Comparison of ENCODE assay signal across 9 mouse cellular contexts in the genomic region with DNA sequence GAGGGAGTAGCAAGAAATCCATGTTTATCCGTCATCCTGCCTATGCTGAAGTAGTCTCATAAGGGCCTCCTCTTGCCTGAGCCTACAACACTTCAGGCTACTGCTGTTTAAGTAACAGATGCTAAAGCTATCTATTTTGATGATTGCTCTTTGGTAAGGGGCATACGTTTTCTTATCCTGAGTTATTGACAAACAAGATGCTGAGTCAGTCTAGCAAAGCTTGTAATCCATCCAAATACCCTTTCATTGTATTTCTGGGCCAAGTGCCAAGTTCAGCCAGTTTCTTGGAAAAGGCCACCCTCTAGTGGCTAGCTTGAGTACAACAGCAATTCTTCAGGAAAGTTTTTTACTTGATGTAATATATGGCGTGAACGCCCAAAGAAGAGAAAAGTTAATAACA. TPM values are rescaled to one million over a fixed set of nuclear protein-coding genes. Genes with fewer than 3 reads are reported as not detected.
A peak's percentile ranks its signal among the peaks of the same experiment; 100 is the strongest.
DNase-seq lines count a peak whose midpoint lies in the region; ATAC-seq and TF ChIP-seq lines count a peak whose summit lies in the region.
"Had no signal": no experiment of that assay in that cellular context is flagged by ENCODE, and none has a peak within 500 bp of the region (broad histone marks: within the 10 kb centered on the region; RNA-seq: fewer than 3 reads in every experiment).

No protein-coding gene starts in this region.

- H3K27ac ChIP-seq in heart, adult 2 months = no peak overlapping the region
- no peak overlapping the region for H3K27ac ChIP-seq in heart, embryonic 11.5 days (ENCODE audit: low read depth, low read length)
- H3K27ac ChIP-seq in hindbrain, embryonic 14.5 days = no peak overlapping the region
- no peak overlapping the region for H3K27ac ChIP-seq in midbrain, embryonic 11.5 days (ENCODE audit: low read depth, low read length)

- H3K4me3 ChIP-seq in heart, adult 2 months = no peak overlapping the region
- H3K4me3 ChIP-seq in heart, embryonic 11.5 days (ENCODE audit: low read depth, low read length) = no peak overlapping the region
- H3K4me3 ChIP-seq in hindbrain, embryonic 14.5 days (replicated peaks; ENCODE audit: low read length) = no peak overlapping the region
- H3K4me3 ChIP-seq in midbrain, embryonic 11.5 days (ENCODE audit: low read depth, low read length) = no peak overlapping the region
- H3K4me3 ChIP-seq: megakaryocyte, embryonic 14.5 days had no signal

- no peak for TF ChIP-seq POLR2A in heart, adult 2 months (IDR thresholded peaks at IDR 0.05; ENCODE audit: insufficient read depth, low read depth, low read length)

- no peaks in the 10 kb centered on the region for H3K27me3 ChIP-seq in heart, adult 2 months (ENCODE audit: control insufficient read depth, insufficient read depth, low read length)
- no peaks in the 10 kb centered on the region for H3K27me3 ChIP-seq in heart, embryonic 11.5 days (ENCODE audit: control insufficient read depth, insufficient read depth, low read length)
- no peaks in the 10 kb centered on the region for H3K27me3 ChIP-seq in hindbrain, embryonic 14.5 days (ENCODE audit: control insufficient read depth, insufficient read depth, low read length)
- H3K27me3 ChIP-seq in midbrain, embryonic 11.5 days (ENCODE audit: control insufficient read depth, insufficient read depth, low read length) = no peaks in the 10 kb centered on the region
- H3K27me3 ChIP-seq: megakaryocyte, embryonic 14.5 days had no signal

- 22% methylated on average over 4 of the region's 4 CpGs for WGBS in heart, adult 2 months
- WGBS in heart, embryonic 11.5 days (ENCODE audit: insufficient replicate concordance) = 37% methylated on average over 4 of the region's 4 CpGs
- WGBS in hindbrain, embryonic 14.5 days = 48% methylated on average over 4 of the region's 4 CpGs
- WGBS in midbrain, embryonic 11.5 days = 45% methylated on average over 4 of the region's 4 CpGs

- no peak overlapping the region for H3K9ac ChIP-seq in heart, adult 2 months (ENCODE audit: low read depth, low read length)
- no peak overlapping the region for H3K9ac ChIP-seq in heart, embryonic 11.5 days (ENCODE audit: low read depth, low read length)
- H3K9ac ChIP-seq in hindbrain, embryonic 14.5 days = no peak overlapping the region
- H3K9ac ChIP-seq in midbrain, embryonic 11.5 days (ENCODE audit: low read length) = no peak overlapping the region

- H3K36me3 ChIP-seq in heart, adult 2 months (ENCODE audit: control insufficient read depth, insufficient read depth, low read length) = no peaks in the 10 kb centered on the region
- no peaks in the 10 kb centered on the region for H3K36me3 ChIP-seq in heart, embryonic 11.5 days (ENCODE audit: control insufficient read depth, insufficient read depth, low read length)
- H3K36me3 ChIP-seq in hindbrain, embryonic 14.5 days (replicated peaks; ENCODE audit: control insufficient read depth, insufficient read depth) = no peaks in the 10 kb centered on the region
- H3K36me3 ChIP-seq in midbrain, embryonic 11.5 days (ENCODE audit: control insufficient read depth, insufficient read depth, low read length) = no peaks in the 10 kb centered on the region

- DNase-seq in heart, adult 2 months = peak; percentile 47 to 57
- peak; percentile 22 for DNase-seq in adrenal gland, adult 8-10 months
- DNase-seq in embryo, embryonic 11.5 days (ENCODE audit: low read depth, low spot score) = peak; percentile 58
- peak; percentile 93 for DNase-seq in hindbrain, embryonic 14.5 days (ENCODE audit: low spot score)
- peak; percentile 35 to 64 for DNase-seq in left cerebral cortex, adult 18-20 months (ENCODE audit: low spot score in 2 of 2)
- peak; percentile 93 for DNase-seq in midbrain, embryonic 11.5 days (ENCODE audit: low spot score, missing footprints)
- DNase-seq in spleen, postnatal 36 days (ENCODE audit: low spot score in 2 of 2) = peak; percentile 3 to 27

- TF ChIP-seq CTCF in heart, adult 2 months (IDR thresholded peaks at IDR 0.05) = peak; percentile 89

- no peaks in the 10 kb centered on the region for H3K79me2 ChIP-seq in heart, adult 2 months (replicated peaks; ENCODE audit: control insufficient read depth, insufficient read depth, low read length)

- intact Hi-C loops in heart, adult 2 months (cut with DNase I) = loop anchor here (1.0 to 5.0 kb wide), 4 partner anchors 39 to 294 kb away; no protein-coding TSS in a partner anchor

- H3K4me1 ChIP-seq in heart, adult 2 months (ENCODE audit: control insufficient read depth, insufficient read depth, low read length) = no peaks in the 10 kb centered on the region; the same call in 1 of the 2 replicates
- H3K4me1 ChIP-seq in heart, embryonic 11.5 days (ENCODE audit: control insufficient read depth, insufficient read depth, low read length) = no peaks in the 10 kb centered on the region
- H3K4me1 ChIP-seq in hindbrain, embryonic 14.5 days (replicated peaks; ENCODE audit: control insufficient read depth, insufficient read depth, low read length) = no peaks in the 10 kb centered on the region
- no peaks in the 10 kb centered on the region for H3K4me1 ChIP-seq in midbrain, embryonic 11.5 days (ENCODE audit: control insufficient read depth, insufficient read depth, low read length)

- no peak for ATAC-seq in heart, embryonic 11.5 days (replicated peaks; ENCODE audit: insufficient number of reproducible peaks, low FRiP score, low TSS enrichment)
- peak; percentile 46; the same call in 1 of the 2 replicates for ATAC-seq in hindbrain, embryonic 14.5 days (ENCODE audit: low FRiP score)
- ATAC-seq in midbrain, embryonic 11.5 days (ENCODE audit: low FRiP score) = peak; percentile 33; the same call in 1 of the 2 replicates

- no peak overlapping the region for H3K4me2 ChIP-seq in heart, embryonic 11.5 days
- no peak overlapping the region for H3K4me2 ChIP-seq in hindbrain, embryonic 14.5 days (replicated peaks)
- H3K4me2 ChIP-seq in midbrain, embryonic 11.5 days = no peak overlapping the region

- no peak for TF ChIP-seq EP300 in heart, adult 2 months (IDR thresholded peaks at IDR 0.05; ENCODE audit: insufficient read depth, low read depth, low read length)

- H3K9me3 ChIP-seq in heart, embryonic 11.5 days (replicated peaks; ENCODE audit: control insufficient read depth, low read length) = no peaks in the 10 kb centered on the region
- no peaks in the 10 kb centered on the region for H3K9me3 ChIP-seq in hindbrain, embryonic 14.5 days (ENCODE audit: control insufficient read depth, low read length)
- no peaks in the 10 kb centered on the region for H3K9me3 ChIP-seq in midbrain, embryonic 11.5 days (ENCODE audit: control insufficient read depth, low read length)
- H3K9me3 ChIP-seq: megakaryocyte, embryonic 14.5 days had no signal

RNA-seq across cellular contexts. Expression of a gene that starts 46.2 kb away (rescaled TPM):
- 10 to 100 TPM; 14.4 to 15.8 TPM for total RNA-seq in heart, adult 2 months (2021)
- polyA plus RNA-seq in heart, adult 2 months (2012; rRNA removed) = 20.0 and 22.3 TPM in 2 replicates
- 19.4 TPM in 2 replicates for polyA plus RNA-seq in heart, embryonic 11.5 days (2014; fragmentation: Nextera tagmentation; extraction: Ambion mirVana)
- total RNA-seq in adrenal gland, adult 8-10 months (2022) = 10 to 100 TPM; 13.6 to 28.0 (median 17.8) TPM
- polyA plus RNA-seq in hindbrain, embryonic 14.5 days (2014; fragmentation: Nextera tagmentation; extraction: Ambion mirVana) = 6.5 and 7.6 TPM in 2 replicates
- total RNA-seq in left cerebral cortex, adult 18-20 months (2021) = 10 to 100 TPM; 18.0 to 22.4 TPM
- 3.0 and 4.2 TPM in 2 replicates for polyA plus RNA-seq in midbrain, embryonic 11.5 days (2014; fragmentation: Nextera tagmentation; extraction: Ambion mirVana)

Comparison
In these comparisons a context has a peak if more than half of its experiments do, and no peak if none do; other contexts are left out.
1. DNase-seq: peak in every context shown above with its lines; median percentile 93 in hindbrain, embryonic 14.5 days; 93 in midbrain, embryonic 11.5 days; 58 in embryo, embryonic 11.5 days; 52 in heart, adult 2 months; 50 in left cerebral cortex, adult 18-20 months; 22 in adrenal gland, adult 8-10 months; 15 in spleen, postnatal 36 days.